In the genomic region with DNA sequence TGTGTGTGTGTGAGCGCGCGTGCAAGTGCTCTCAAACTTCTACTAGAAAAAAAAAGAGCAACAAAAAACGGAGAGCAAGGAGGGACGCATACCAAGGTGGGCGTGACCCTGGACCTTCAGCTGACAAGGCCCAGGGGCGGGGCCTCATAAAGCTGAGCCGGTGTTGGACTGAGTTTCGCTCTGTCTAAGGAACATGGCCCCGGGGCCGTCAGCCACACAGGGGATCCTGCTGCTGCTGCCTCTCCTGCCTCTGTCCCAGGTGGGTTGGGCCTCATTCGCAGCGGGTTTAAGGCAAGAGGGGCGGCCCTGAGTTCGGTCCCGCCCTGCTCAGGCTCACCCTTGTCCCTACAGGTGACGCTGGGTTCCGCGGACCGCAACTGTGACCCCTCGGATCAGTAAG, we compare ENCODE assay signal across 7 mouse cellular contexts. TPM values are rescaled to one million over a fixed set of nuclear protein-coding genes. Genes with fewer than 3 reads are reported as not detected.
A peak's percentile ranks its signal among the peaks of the same experiment; 100 is the strongest.
DNase-seq lines count a peak whose midpoint lies in the region; ATAC-seq and TF ChIP-seq lines count a peak whose summit lies in the region.

A gene (plus strand): TSS at position 163 of the 400 bp plus-strand sequence.

- WGBS in hindbrain, embryonic 15.5 days: 12% methylated on average over 21 of the region's 21 CpGs
- WGBS in liver, embryonic 12.5 days (ENCODE audit: insufficient replicate concordance): 12% methylated on average over 21 of the region's 21 CpGs
- whole genome bisulfite sequencing in neural tube, embryonic 13.5 days: 14% methylated on average over 21 of the region's 21 CpGs

- 0 out of 4 replicates have a peak, but pooled peaks cover 0 to 3% of the 10 kb centered on the region in 2 experiments for H3K4me1 ChIP-seq in MEL (ENCODE audit: control insufficient read depth in 1 of 2, insufficient read depth in 2 of 2, low read length in 2 of 2)
- H3K4me1 ChIP-seq in hindbrain, embryonic 15.5 days (replicated peaks): peaks cover 10% of the 10 kb centered on the region; the same call in 1 of the 2 replicates
- peaks cover 9% of the 10 kb centered on the region for H3K4me1 ChIP-seq in liver, embryonic 12.5 days
- peaks cover 5% of the 10 kb centered on the region; the same call in 1 of the 2 replicates for H3K4me1 ChIP-seq in neural tube, embryonic 13.5 days (replicated peaks)

- no peak for TF ChIP-seq CTCF in MEL (IDR thresholded peaks at IDR 0.05 in 2 of 3, conservative IDR thresholded peaks at IDR 0.05 in 1 of 3; ENCODE audit: control insufficient read depth in 1 of 3, insufficient read depth in 1 of 3, low read depth in 2 of 3, low read length in 3 of 3, poor library complexity in 1 of 3, severe bottlenecking in 1 of 3)

- no peak within 1 kb of the TSS for H3K27ac ChIP-seq in MEL (ENCODE audit: control insufficient read depth, low read depth, low read length)
- no peak within 1 kb of the TSS for H3K27ac ChIP-seq in hindbrain, embryonic 15.5 days (replicated peaks)
- H3K27ac ChIP-seq in liver, embryonic 12.5 days: no peak within 1 kb of the TSS
- no peak within 1 kb of the TSS for H3K27ac ChIP-seq in neural tube, embryonic 13.5 days (replicated peaks)

- peaks cover 0 to 1% of the 10 kb centered on the region in 2 experiments; a peak in 3 of 4 replicates for H3K27me3 ChIP-seq in MEL (ENCODE audit: control insufficient read depth in 1 of 2, insufficient read depth in 2 of 2, low read length in 2 of 2)
- 0 out of 2 replicates have a peak, but pooled peaks cover 4% of the 10 kb centered on the region for H3K27me3 ChIP-seq in hindbrain, embryonic 15.5 days
- H3K27me3 ChIP-seq in liver, embryonic 12.5 days (replicated peaks): peaks cover 85% of the 10 kb centered on the region
- peaks cover 3% of the 10 kb centered on the region for H3K27me3 ChIP-seq in neural tube, embryonic 13.5 days

- no peak for TF ChIP-seq POLR2A in MEL (IDR thresholded peaks at IDR 0.05; ENCODE audit: control insufficient read depth in 1 of 2, insufficient read depth in 1 of 2, low read depth in 1 of 2, low read length in 2 of 2, poor library complexity in 1 of 2)

- no peaks in the 10 kb centered on the region for H3K36me3 ChIP-seq in MEL (ENCODE audit: control insufficient read depth in 1 of 2, insufficient read depth in 2 of 2, low read length in 2 of 2)
- no peaks in the 10 kb centered on the region for H3K36me3 ChIP-seq in hindbrain, embryonic 15.5 days
- H3K36me3 ChIP-seq in liver, embryonic 12.5 days: no peaks in the 10 kb centered on the region
- H3K36me3 ChIP-seq in neural tube, embryonic 13.5 days: no peaks in the 10 kb centered on the region

- no peak within 1 kb of the TSS for H3K9ac ChIP-seq in MEL (ENCODE audit: control insufficient read depth, low read depth, low read length, poor library complexity, severe bottlenecking)
- H3K9ac ChIP-seq in hindbrain, embryonic 15.5 days: no peak within 1 kb of the TSS
- peak within 1 kb of the TSS; percentile 33; the same call in 1 of the 2 replicates for H3K9ac ChIP-seq in liver, embryonic 12.5 days
- H3K9ac ChIP-seq in neural tube, embryonic 13.5 days: no peak within 1 kb of the TSS

- TF ChIP-seq RAD21 in MEL (IDR thresholded peaks at IDR 0.05; ENCODE audit: low read depth, low read length): no peak

- no peaks in the 10 kb centered on the region for H3K79me2 ChIP-seq in MEL (ENCODE audit: control insufficient read depth, insufficient read depth, low read length, poor library complexity)

- H3K9me3 ChIP-seq in MEL (replicated peaks; ENCODE audit: insufficient read depth, low read length): no peaks in the 10 kb centered on the region
- H3K9me3 ChIP-seq in hindbrain, embryonic 15.5 days: no peaks in the 10 kb centered on the region
- no peaks in the 10 kb centered on the region for H3K9me3 ChIP-seq in liver, embryonic 12.5 days (replicated peaks)
- no peaks in the 10 kb centered on the region for H3K9me3 ChIP-seq in neural tube, embryonic 13.5 days

- ATAC-seq in hindbrain, embryonic 15.5 days (ENCODE audit: low FRiP score, low read depth): no peak
- ATAC-seq in liver, embryonic 12.5 days: peak; percentile 40; the same call in 1 of the 2 replicates
- ATAC-seq in neural tube, embryonic 13.5 days (ENCODE audit: low read depth): no peak

- no peak for TF ChIP-seq EP300 in MEL (IDR thresholded peaks at IDR 0.05; ENCODE audit: low read depth in 1 of 2, low read length in 2 of 2)

- DNase-seq in MEL (ENCODE audit: low read depth, low spot score): peak; percentile 69
- peak; percentile 75 for DNase-seq in adrenal gland, postnatal 10 days
- DNase-seq in gastrocnemius, adult 18-20 months (ENCODE audit: low spot score): peak; percentile 81
- no peak for DNase-seq in right cerebral cortex, adult 18-20 months

- peak within 1 kb of the TSS; percentile 35 for H3K4me2 ChIP-seq in hindbrain, embryonic 15.5 days
- H3K4me2 ChIP-seq in liver, embryonic 12.5 days: peak within 1 kb of the TSS; percentile 77
- peak within 1 kb of the TSS; percentile 34 for H3K4me2 ChIP-seq in neural tube, embryonic 13.5 days

- H3K4me3 ChIP-seq in MEL (ENCODE audit: control insufficient read depth in 1 of 2, insufficient read depth in 1 of 2, low read depth in 2 of 2, low read length in 2 of 2): peak within 1 kb of the TSS; percentile 43 to 58; a peak in 3 of 4 replicates
- no peak within 1 kb of the TSS for H3K4me3 ChIP-seq in hindbrain, embryonic 15.5 days
- H3K4me3 ChIP-seq in liver, embryonic 12.5 days: peak within 1 kb of the TSS; percentile 53
- H3K4me3 ChIP-seq in neural tube, embryonic 13.5 days: no peak within 1 kb of the TSS

TF ChIP-seq in MEL, 35 proteins besides CTCF, POLR2A, EP300 and RAD21:
- no peak for TF ChIP-seq MYB (IDR thresholded peaks at IDR 0.05; ENCODE audit: low read depth, low read length)
- TF ChIP-seq KAT2A (conservative IDR thresholded peaks at IDR 0.05; ENCODE audit: low read depth, low read length): no peak
- no peak for TF ChIP-seq GABPA (IDR thresholded peaks at IDR 0.05; ENCODE audit: low read depth, low read length)
- TF ChIP-seq TCF12 (IDR thresholded peaks at IDR 0.05; ENCODE audit: low read depth, low read length): no peak
- no peak for TF ChIP-seq MAZ (IDR thresholded peaks at IDR 0.05; ENCODE audit: low read depth, low read length)
- no peak for TF ChIP-seq TAL1 (IDR thresholded peaks at IDR 0.05; ENCODE audit: low read length)
- no peak for TF ChIP-seq GATA1 (IDR thresholded peaks at IDR 0.05; ENCODE audit: low read depth, low read length)
- no peak for TF ChIP-seq ELF1 (IDR thresholded peaks at IDR 0.05; ENCODE audit: low read depth, low read length)

RNA-seq across cellular contexts. Expression of the gene that starts here (rescaled TPM):
- total RNA-seq in MEL (2012; rRNA removed): not detected in 2 replicates
- polyA plus RNA-seq in MEL (2012; ENCODE audit: insufficient read depth in 1 of 2, insufficient read length in 2 of 2, low read depth in 1 of 2, low replicate concordance in 2 of 2, missing spikeins in 1 of 2): not detected
- 10 to 100 TPM; 14.9 to 17.5 TPM for total RNA-seq in adrenal gland, postnatal 10 days (2021)
- 100 to 1,000 TPM; 138 to 243 TPM for total RNA-seq in gastrocnemius, adult 18-20 months (2021)
- 0.17 TPM in 1 of 2 replicates, not detected in the other for polyA plus RNA-seq in hindbrain, embryonic 15.5 days (2015; fragmentation: Nextera tagmentation; extraction: Ambion mirVana)
- not detected in 2 replicates for polyA plus RNA-seq in liver, embryonic 12.5 days (2016; fragmentation: Nextera tagmentation; extraction: Ambion mirVana)
- polyA plus RNA-seq in neural tube, embryonic 13.5 days (2015; fragmentation: Nextera tagmentation; extraction: Ambion mirVana): not detected in 2 replicates

Comparison
In these comparisons a context has a peak if more than half of its experiments do, and no peak if none do; other contexts are left out.
1. RNA of the gene that starts here (total RNA-seq): 138 to 243 TPM in gastrocnemius, adult 18-20 months and 14.9 to 17.5 TPM in adrenal gland, postnatal 10 days; not detected in MEL; every median in the first group is over 10 times any median in the second.
2. RNA of the gene that starts here (total RNA-seq): 138 to 243 TPM in gastrocnemius, adult 18-20 months; 14.9 to 17.5 TPM in adrenal gland, postnatal 10 days; every median in the first group is over 4 times any median in the second.
3. Peak in DNase-seq and H3K4me3 ChIP-seq in MEL; RNA of the gene not detected or under 1 TPM.
4. Peak in ATAC-seq, H3K4me3 ChIP-seq, H3K9ac ChIP-seq and H3K4me2 ChIP-seq in liver, embryonic 12.5 days; RNA of the gene not detected or under 1 TPM.
5. Peak in every context shown above with its lines, with median percentiles within 50 percentile points of each other: H3K4me2 ChIP-seq.